Mouse (Mus musculus): ENCODE measurements around the gene Shank1.

Shank1 gene

GRCm38 (mm10) chr7:44373889-44374652 lies 64.0 kb downstream of the Shank1 start:
- peak; percentile 61 for DNase-seq (ENCODE audit: low spot score)

GRCm38 (mm10) chr7:44374756-44375155 lies 64.7 kb downstream of the Shank1 start:
- DNase-seq (ENCODE audit: low spot score), result no peak

- DNase-seq (ENCODE audit: low spot score), result no peak
Observed at GRCm38 (mm10) chr7:44375207-44375606, 65.2 kb downstream of the Shank1 start.

- DNase-seq (ENCODE audit: low spot score), result no peak
Observed at GRCm38 (mm10) chr7:44375793-44376192, 65.7 kb downstream of the Shank1 start.

GRCm38 (mm10) chr7:44378290-44378689 lies 68.2 kb downstream of the Shank1 start:
- no peak for DNase-seq (ENCODE audit: low spot score)

- no peak for DNase-seq (ENCODE audit: low spot score)
Observed at GRCm38 (mm10) chr7:44382541-44382940, 72.5 kb downstream of the Shank1 start.

- DNase-seq (ENCODE audit: low spot score), result peak; percentile 41
Observed at GRCm38 (mm10) chr7:44383980-44384715, 74.1 kb downstream of the Shank1 start, which contains the start of gene Syt3. Gene Syt3 (plus strand): TSS chr7:44384102.

GRCm38 (mm10) chr7:44384716-44385059 lies 74.6 kb downstream of the Shank1 start:
- DNase-seq (ENCODE audit: low spot score), result no peak

- DNase-seq (ENCODE audit: low spot score), result no peak
Observed at GRCm38 (mm10) chr7:44385720-44386119, 75.7 kb downstream of the Shank1 start, which contains the start of gene 1700008O03Rik. Gene 1700008O03Rik (minus strand): TSS chr7:44385820.

GRCm38 (mm10) chr7:44391831-44392230 lies 81.8 kb downstream of the Shank1 start:
- no peak for DNase-seq (ENCODE audit: low spot score)

GRCm38 (mm10) chr7:44392341-44392740 lies 82.3 kb downstream of the Shank1 start:
- DNase-seq (ENCODE audit: low spot score), result no peak

- no peak for DNase-seq (ENCODE audit: low spot score)
Observed at GRCm38 (mm10) chr7:44393284-44393683, 83.2 kb downstream of the Shank1 start.

- DNase-seq (ENCODE audit: low spot score), result no peak
Observed at GRCm38 (mm10) chr7:44398570-44398969, 88.5 kb downstream of the Shank1 start.

GRCm38 (mm10) chr7:44401673-44402072 lies 91.6 kb downstream of the Shank1 start:
- no peak for DNase-seq (ENCODE audit: low spot score)

- DNase-seq (ENCODE audit: low spot score), result peak; percentile 85
Observed at GRCm38 (mm10) chr7:44405346-44406014, 95.4 kb downstream of the Shank1 start.

- DNase-seq (ENCODE audit: low spot score), result no peak
Observed at GRCm38 (mm10) chr7:44406015-44406355, 95.9 kb downstream of the Shank1 start.
